Mouse (Mus musculus) heart, embryonic 14.5 days (tissue): ENCODE measurements around the gene Fads6. TPM values are rescaled to one million over a fixed set of nuclear protein-coding genes. Genes with fewer than 3 reads are reported as not detected.

Source experiments
- ATAC-seq: fragments of 200-750 bp; cut with Nextera tagmentation; 2 replicates; pipeline ENCODE4 v1.8.0; 2017; ENCODE audit warnings: low read depth, moderate TSS enrichment; ENCODE audit not compliant: insufficient number of reproducible peaks, insufficient read depth, low FRiP score
- H3K27ac ChIP-seq, 2 experiments: fragments of 200-500 bp in 1 of 2; fragments of 300-500 bp in 1 of 2; sonication (generic) in 1 of 2; replicated peaks in 1 of 2; 2 replicates each; pipeline ENCODE4 v1.5.1; 2012 to 2014; ENCODE audit warnings: low read depth in 2 of 2, low read length in 2 of 2, control low read depth in 1 of 2, mild to moderate bottlenecking in 1 of 2, mixed read lengths in 1 of 2; ENCODE audit not compliant: control insufficient read depth in 1 of 2, insufficient read depth in 1 of 2
- H3K27me3 ChIP-seq: fragments of 300-500 bp; sonication (generic); 2 replicates; pipeline ENCODE4 v1.6.1; 2014; ENCODE audit warnings: mild to moderate bottlenecking, low read length, control low read depth; ENCODE audit not compliant: control insufficient read depth, insufficient read depth
- H3K36me3 ChIP-seq: fragments of 300-500 bp; sonication (generic); 2 replicates; pipeline ENCODE4 v1.6.1; 2014; ENCODE audit warnings: mild to moderate bottlenecking, control low read depth, low read length, mixed read lengths; ENCODE audit not compliant: control insufficient read depth, insufficient read depth
- H3K4me1 ChIP-seq, 2 experiments: fragments of 200-500 bp in 1 of 2; fragments of 300-500 bp in 1 of 2; sonication (generic) in 1 of 2; 2 replicates each; pipeline ENCODE4 v1.6.1; 2012 to 2014; ENCODE audit warnings: low read length in 2 of 2, control low read depth in 1 of 2, mixed read lengths in 1 of 2; ENCODE audit not compliant: control insufficient read depth in 2 of 2, insufficient read depth in 2 of 2
- H3K4me2 ChIP-seq: fragments of 300-500 bp; sonication (generic); 2 replicates; pipeline ENCODE4 v1.6.1; 2014; ENCODE audit warnings: mild to moderate bottlenecking, low read length
- H3K4me3 ChIP-seq, 2 experiments: fragments of 200-500 bp in 1 of 2; fragments of 300-500 bp in 1 of 2; sonication (generic) in 1 of 2; 2 replicates each; pipeline ENCODE4 v1.5.1; 2012 to 2014; ENCODE audit warnings: low read length in 2 of 2, mild to moderate bottlenecking in 2 of 2, control low read depth in 1 of 2, low read depth in 1 of 2, moderate library complexity in 1 of 2; ENCODE audit not compliant: control insufficient read depth in 1 of 2, insufficient read depth in 1 of 2
- H3K9ac ChIP-seq: fragments of 300-500 bp; sonication (generic); 2 replicates; pipeline ENCODE4 v1.6.1; 2014; ENCODE audit warnings: mild to moderate bottlenecking, low read length
- H3K9me3 ChIP-seq: fragments of 300-500 bp; sonication (generic); 2 replicates; pipeline ENCODE4 v1.6.1; 2016; ENCODE audit warnings: low read length, control low read depth; ENCODE audit not compliant: control insufficient read depth
- WGBS: fragments of 180-500 bp; shearing (Covaris S2); extraction: QIAGEN DNeasy Blood & Tissue Kit; methylation state at CpG from one replicate; pipeline ENCODE4 v1.1.7; 2014; 5-methylcytosine and 5-hydroxymethylcytosine counted together
- polyA plus RNA-seq: library from polyadenylated mRNA; unstranded; fragments of >200 nt; fragmentation: Nextera tagmentation; extraction: Ambion mirVana; gene quantifications from 2 replicates; pipeline ENCODE4 v1.2.1, GENCODE M21; 2014

The Fads6 gene
- polyA plus RNA-seq, 1 experiment from 2014 or later = 1.2 TPM

DNA sequence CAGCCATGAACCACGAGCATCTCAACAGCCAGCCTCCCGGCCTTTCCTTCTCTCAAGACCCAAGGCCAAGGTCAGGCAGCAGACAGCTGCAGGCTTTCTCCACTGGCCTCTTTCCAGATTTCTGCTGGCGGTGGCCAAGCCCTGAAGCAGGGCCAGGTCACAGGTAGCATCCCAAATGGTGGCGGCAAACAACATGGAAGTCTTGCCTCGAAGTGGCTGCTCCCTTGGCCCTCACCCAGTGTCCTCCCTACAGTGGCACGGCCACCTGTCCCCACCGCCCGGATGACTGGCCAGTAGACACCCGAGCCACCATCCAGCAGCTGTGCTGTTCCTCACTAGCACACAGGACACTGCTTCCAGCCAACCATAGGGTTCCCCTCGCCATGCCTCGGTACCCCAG, 56.1 kb downstream of the Fads6 start:
- H3K4me1 ChIP-seq = peaks cover 2 to 3% of the 10 kb centered on the region in 2 experiments
- H3K9me3 ChIP-seq = no peaks in the 10 kb centered on the region
- peaks cover 13% of the 10 kb centered on the region for H3K36me3 ChIP-seq
- H3K4me3 ChIP-seq = no peak overlapping the region
- ATAC-seq = no peak
- no peak overlapping the region for H3K27ac ChIP-seq
- H3K9ac ChIP-seq = no peak overlapping the region
- no peak overlapping the region for H3K4me2 ChIP-seq
- peaks cover 6% of the 10 kb centered on the region; the same call in 1 of the 2 replicates for H3K27me3 ChIP-seq
- WGBS = 90% methylated on average over 11 of the region's 11 CpGs

DNA sequence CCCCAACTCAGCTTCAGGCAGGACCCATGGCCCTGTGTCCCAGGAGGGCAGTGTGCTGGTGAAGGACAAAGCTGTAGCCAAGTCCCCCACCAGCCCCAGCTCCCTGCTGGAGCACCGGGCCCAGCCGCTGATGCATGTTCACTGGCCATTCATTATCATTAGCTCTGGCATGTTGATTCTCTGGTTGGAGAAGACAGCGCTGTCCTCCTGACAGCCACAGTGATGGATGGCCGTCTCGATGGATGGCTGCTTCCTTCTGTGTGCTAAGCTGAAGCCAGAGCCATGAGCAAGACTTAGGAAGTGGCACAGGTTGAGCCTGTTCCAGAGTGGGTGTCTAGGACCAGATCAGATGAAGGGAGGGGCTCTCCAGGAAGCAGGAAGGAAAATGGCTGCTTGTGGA, 60.9 kb downstream of the Fads6 start:
- H3K36me3 ChIP-seq = 0 out of 2 replicates have a peak, but pooled peaks cover 2% of the 10 kb centered on the region
- no peaks in the 10 kb centered on the region for H3K9me3 ChIP-seq
- H3K27me3 ChIP-seq = 0 out of 2 replicates have a peak, but pooled peaks cover 7% of the 10 kb centered on the region
- H3K9ac ChIP-seq = no peak overlapping the region
- no peak for ATAC-seq
- H3K4me2 ChIP-seq = no peak overlapping the region
- H3K4me3 ChIP-seq = no peak overlapping the region
- H3K4me1 ChIP-seq = peaks cover 14% of the 10 kb centered on the region in 2 experiments
- WGBS = 36% methylated on average over 5 of the region's 5 CpGs
- H3K27ac ChIP-seq = no peak overlapping the region

DNA sequence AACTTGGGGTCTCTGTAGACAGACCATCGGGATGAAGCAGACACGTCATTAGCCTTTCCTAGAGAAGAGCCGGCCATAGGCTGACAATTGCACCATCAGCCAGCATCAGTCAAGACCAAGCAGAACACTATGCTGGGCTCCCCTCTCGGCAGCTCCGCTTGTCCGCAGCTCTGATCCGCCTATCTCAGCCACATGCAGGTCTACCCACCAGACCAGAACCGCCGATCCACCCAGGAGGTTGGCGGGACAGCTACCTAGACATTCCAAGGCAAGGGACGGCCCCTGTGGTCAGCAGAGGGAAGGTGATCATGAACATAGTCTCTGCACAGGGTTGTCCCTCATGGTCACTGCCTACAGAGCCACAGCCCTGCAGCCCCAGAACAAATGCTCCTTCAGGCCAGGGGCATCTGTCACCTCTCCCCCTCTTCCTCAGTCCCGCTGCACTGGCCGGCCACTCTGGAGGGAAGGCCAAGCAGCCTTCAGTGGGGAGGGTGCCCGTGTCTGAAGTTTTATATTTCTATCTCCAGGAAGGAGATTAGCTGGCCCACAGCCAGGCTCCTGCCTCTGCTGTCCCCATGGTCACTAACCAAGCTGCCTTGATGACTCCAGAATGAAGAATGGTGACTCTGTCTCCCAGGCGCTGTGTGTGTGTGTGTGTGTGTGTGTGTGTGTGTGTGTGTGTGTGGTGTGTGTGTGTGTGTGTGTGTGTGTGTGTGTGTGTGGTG, 63.0 kb downstream of the Fads6 start:
- ATAC-seq = no peak
- Histone ChIP-seq H3K4me1 (peaks cover 20 to 25% of the 10 kb centered on the region in 2 experiments), H3K27ac (no peak overlapping the region), H3K9me3 (no peaks in the 10 kb centered on the region), H3K4me3 (no peak overlapping the region), H3K36me3 (no peaks in the 10 kb centered on the region), H3K27me3 (0 out of 2 replicates have a peak, but pooled peaks cover 7% of the 10 kb centered on the region), H3K4me2 (no peak overlapping the region), H3K9ac (no peak overlapping the region)
- WGBS = 55% methylated on average over 15 of the region's 15 CpGs

DNA sequence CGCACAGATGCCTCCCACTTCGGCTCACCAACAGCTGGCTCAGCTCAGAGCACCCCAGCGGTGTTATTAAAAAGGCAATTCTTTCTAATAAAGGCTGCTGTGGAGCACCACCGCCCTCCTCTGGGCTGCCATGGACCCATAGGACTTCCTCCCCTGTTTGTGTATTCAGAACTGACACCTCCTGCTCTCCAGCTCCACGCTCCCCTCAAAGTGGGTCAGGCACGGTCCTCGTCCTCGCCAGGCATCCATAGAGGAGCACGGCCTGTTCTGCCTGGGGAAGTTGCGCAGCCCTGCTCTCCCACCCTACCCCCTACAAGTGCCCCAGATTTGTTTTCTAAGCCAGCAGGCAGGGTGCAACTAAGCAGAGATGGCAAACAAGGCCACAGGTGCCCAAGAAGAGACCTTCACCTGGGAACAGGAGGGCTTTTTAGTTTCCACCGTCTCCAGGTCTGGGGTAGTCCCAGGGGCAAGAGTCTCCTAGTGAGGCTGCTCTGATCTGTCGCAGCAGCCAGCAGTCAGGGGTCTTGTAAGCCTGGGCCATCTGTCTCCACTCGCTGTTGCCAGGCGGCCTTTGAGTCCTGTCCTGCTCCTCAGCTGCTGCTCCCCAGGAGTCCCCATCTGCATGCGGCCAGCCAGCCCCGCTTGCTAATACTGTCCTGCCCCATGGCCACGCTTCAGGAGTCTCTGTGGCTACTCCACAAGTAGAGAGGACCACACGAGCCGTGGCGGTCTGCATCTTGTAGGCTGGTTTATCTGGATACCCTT, 63.8 kb downstream of the Fads6 start:
- H3K27ac ChIP-seq = no peak overlapping the region
- H3K4me2 ChIP-seq = no peak overlapping the region
- no peaks in the 10 kb centered on the region for H3K36me3 ChIP-seq
- H3K4me3 ChIP-seq = no peak overlapping the region
- no peak overlapping the region for H3K9ac ChIP-seq
- 0 out of 2 replicates have a peak, but pooled peaks cover 7% of the 10 kb centered on the region for H3K27me3 ChIP-seq
- no peaks in the 10 kb centered on the region for H3K9me3 ChIP-seq
- H3K4me1 ChIP-seq = peaks cover 26 to 32% of the 10 kb centered on the region in 2 experiments
- ATAC-seq = no peak
- WGBS = 73% methylated on average over 20 of the region's 20 CpGs

DNA sequence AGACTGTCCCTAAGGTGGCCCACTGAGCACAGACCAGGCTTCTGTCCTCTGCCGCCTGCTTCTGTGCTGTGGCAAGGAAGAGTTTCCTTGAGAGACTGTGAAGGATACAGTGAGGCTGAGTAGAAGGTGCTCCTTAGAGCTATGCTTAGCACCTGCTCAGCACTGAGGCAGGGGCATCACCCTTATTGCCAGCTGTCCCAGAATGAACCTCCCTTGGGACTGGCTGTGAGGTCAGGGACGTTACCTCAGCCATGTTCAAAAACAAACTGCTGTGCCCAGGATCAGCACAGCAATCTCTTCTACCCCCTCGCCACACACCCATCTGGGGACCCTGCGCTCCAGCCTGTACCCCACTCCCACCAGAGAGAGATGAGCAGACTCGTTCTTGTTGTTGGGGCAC, 64.6 kb downstream of the Fads6 start:
- no peak overlapping the region for H3K9ac ChIP-seq
- no peak overlapping the region for H3K4me2 ChIP-seq
- no peaks in the 10 kb centered on the region for H3K9me3 ChIP-seq
- 0 out of 2 replicates have a peak, but pooled peaks cover 7% of the 10 kb centered on the region for H3K27me3 ChIP-seq
- no peak overlapping the region for H3K4me3 ChIP-seq
- 82% methylated on average over 5 of the region's 5 CpGs for WGBS
- no peaks in the 10 kb centered on the region for H3K36me3 ChIP-seq
- peaks cover 30 to 36% of the 10 kb centered on the region in 2 experiments for H3K4me1 ChIP-seq
- ATAC-seq = no peak
- no peak overlapping the region for H3K27ac ChIP-seq

DNA sequence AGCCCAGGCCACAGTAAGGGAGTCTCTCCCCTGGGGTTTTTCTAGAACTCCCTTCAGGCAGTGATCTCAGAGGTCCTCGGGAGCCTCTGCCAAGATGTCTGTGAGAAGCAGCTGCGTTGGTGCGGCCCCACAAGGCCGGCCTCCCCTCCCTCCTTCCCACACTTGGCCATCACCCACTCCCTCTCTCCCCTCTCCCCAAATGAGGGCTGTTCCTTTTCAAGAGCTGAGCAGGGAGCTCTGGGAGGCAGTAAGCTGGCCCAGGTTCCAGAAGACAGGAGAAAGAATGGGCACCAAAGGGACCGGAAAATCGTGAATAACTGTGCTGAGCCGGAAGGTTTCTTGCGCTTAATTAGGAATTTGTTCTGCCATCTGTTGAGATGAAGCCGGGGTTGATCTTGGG, 65.5 kb downstream of the Fads6 start:
- no peak overlapping the region for H3K4me2 ChIP-seq
- WGBS = 71% methylated on average over 9 of the region's 9 CpGs
- no peak overlapping the region for H3K9ac ChIP-seq
- no peak for ATAC-seq
- H3K4me1 ChIP-seq = peaks cover 38 to 46% of the 10 kb centered on the region in 2 experiments
- H3K27me3 ChIP-seq = 0 out of 2 replicates have a peak, but pooled peaks cover 7% of the 10 kb centered on the region
- no peak overlapping the region for H3K4me3 ChIP-seq
- no peak overlapping the region for H3K27ac ChIP-seq
- H3K36me3 ChIP-seq = no peaks in the 10 kb centered on the region
- no peaks in the 10 kb centered on the region for H3K9me3 ChIP-seq

DNA sequence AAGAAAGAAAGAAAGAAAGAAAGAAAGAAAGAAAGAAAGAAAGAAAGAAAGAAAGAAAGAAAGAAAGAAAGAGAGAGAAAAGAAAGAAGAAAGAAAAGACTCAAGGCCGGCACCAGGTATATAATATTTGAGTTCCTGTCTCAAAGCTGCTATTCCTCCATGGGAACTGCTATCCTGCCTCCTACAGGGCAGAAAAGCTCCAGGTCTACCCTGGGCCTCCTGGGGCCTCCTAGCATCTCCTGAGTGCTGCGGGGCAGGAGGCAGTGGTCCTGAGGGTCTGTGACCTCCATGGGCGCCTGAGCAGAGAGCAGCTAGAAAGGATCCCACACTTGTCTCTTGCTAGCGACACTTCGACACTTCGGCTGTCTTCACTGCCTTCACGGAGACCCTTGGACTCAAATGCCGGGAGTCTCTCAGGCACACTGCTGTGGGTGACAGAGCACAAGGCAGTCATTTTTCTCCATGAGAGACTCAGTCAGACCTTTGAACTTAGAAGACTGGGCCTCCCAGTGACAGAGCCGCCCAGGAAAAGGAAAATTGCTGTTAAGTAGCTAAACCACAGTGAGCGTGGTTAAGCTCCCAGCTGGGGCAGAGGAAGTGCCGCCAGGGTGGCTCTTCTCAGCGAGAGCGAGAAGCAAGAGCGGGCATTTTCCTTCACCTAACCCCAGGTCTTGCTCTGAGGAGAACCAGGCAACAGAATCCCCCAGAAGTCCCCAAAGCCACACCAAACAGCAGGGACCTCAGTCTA, 66.1 kb downstream of the Fads6 start:
- Histone ChIP-seq H3K27me3 (0 out of 2 replicates have a peak, but pooled peaks cover 7% of the 10 kb centered on the region), H3K36me3 (no peaks in the 10 kb centered on the region), H3K4me1 (peaks cover 41 to 50% of the 10 kb centered on the region in 2 experiments), H3K4me2 (no peak overlapping the region), H3K9me3 (no peaks in the 10 kb centered on the region), H3K4me3 (no peak overlapping the region), H3K27ac (no peak overlapping the region), H3K9ac (no peak overlapping the region)
- 69% methylated on average over 14 of the region's 14 CpGs for WGBS
- no peak for ATAC-seq
